Mouse (Mus musculus) kidney, postnatal 0 days (tissue): ENCODE results near the gene Tmem167b. TPM values are rescaled to one million over a fixed set of nuclear protein-coding genes. Genes with fewer than 3 reads are reported as not detected.

ENCODE experiments used
- ATAC-seq: fragments of 200-750 bp; cut with Nextera tagmentation; replicated peaks from 2 replicates; pipeline ENCODE4 v1.8.0; 2017; ENCODE audit warnings: low read depth, moderate number of reproducible peaks, moderate TSS enrichment, moderate library complexity; ENCODE audit not compliant: low FRiP score
- DNase-seq: peaks from one replicate; pipeline ENCODE4 v3.0.0-alpha.2; 2016; ENCODE audit warnings: low spot score
- H3K27ac ChIP-seq: fragments of 300-500 bp; sonication (generic); 2 replicates; pipeline ENCODE4 v1.5.1; 2014; ENCODE audit warnings: mild to moderate bottlenecking
- H3K27me3 ChIP-seq: fragments of 300-500 bp; sonication (generic); 2 replicates; pipeline ENCODE4 v1.6.1; 2014; ENCODE audit warnings: low read length, mixed read lengths; ENCODE audit not compliant: insufficient read depth
- H3K36me3 ChIP-seq: fragments of 300-500 bp; sonication (generic); 2 replicates; pipeline ENCODE4 v1.6.1; 2014; ENCODE audit warnings: low read length, mixed read lengths; ENCODE audit not compliant: insufficient read depth
- H3K4me1 ChIP-seq: fragments of 300-500 bp; sonication (generic); replicated peaks from 2 replicates; pipeline ENCODE4 v1.6.1; 2014; ENCODE audit warnings: antibody characterized with exemption, low read length, mixed read lengths; ENCODE audit not compliant: insufficient read depth
- H3K4me2 ChIP-seq: fragments of 300-500 bp; sonication (generic); 2 replicates; pipeline ENCODE4 v1.6.1; 2014; ENCODE audit warnings: mild to moderate bottlenecking, low read length, moderate library complexity, mixed read lengths
- H3K4me3 ChIP-seq: fragments of 300-500 bp; sonication (generic); replicated peaks from 2 replicates; pipeline ENCODE4 v1.5.1; 2014; ENCODE audit warnings: low read depth, low read length
- H3K9ac ChIP-seq: fragments of 300-500 bp; sonication (generic); 2 replicates; pipeline ENCODE4 v1.6.1; 2014; ENCODE audit warnings: low read depth, low read length
- H3K9me3 ChIP-seq: fragments of 300-500 bp; sonication (generic); replicated peaks from 2 replicates; pipeline ENCODE4 v1.6.1; 2016; ENCODE audit warnings: low read length, inconsistent platforms, mixed read lengths
- CTCF ChIP-seq: IDR thresholded peaks from 2 replicates; pipeline ENCODE4 v1.5.1; 2016; ENCODE audit warnings: antibody characterized with exemption, low read depth, mild to moderate bottlenecking, moderate library complexity
- WGBS: fragments of 180-500 bp; shearing (Covaris S2); extraction: QIAGEN DNeasy Blood & Tissue Kit; methylation state at CpG from one replicate; pipeline ENCODE4 v1.1.7; 2014; 5-methylcytosine and 5-hydroxymethylcytosine counted together
- polyA plus RNA-seq: library from polyadenylated mRNA; unstranded; fragments of >200 nt; fragmentation: Nextera tagmentation; extraction: Ambion mirVana; gene quantifications from 2 replicates; pipeline ENCODE4 v1.2.1, GENCODE M21; 2015

Gene Tmem167b
- polyA plus RNA-seq, 1 experiment from 2014 or later: 33.5 TPM

DNA sequence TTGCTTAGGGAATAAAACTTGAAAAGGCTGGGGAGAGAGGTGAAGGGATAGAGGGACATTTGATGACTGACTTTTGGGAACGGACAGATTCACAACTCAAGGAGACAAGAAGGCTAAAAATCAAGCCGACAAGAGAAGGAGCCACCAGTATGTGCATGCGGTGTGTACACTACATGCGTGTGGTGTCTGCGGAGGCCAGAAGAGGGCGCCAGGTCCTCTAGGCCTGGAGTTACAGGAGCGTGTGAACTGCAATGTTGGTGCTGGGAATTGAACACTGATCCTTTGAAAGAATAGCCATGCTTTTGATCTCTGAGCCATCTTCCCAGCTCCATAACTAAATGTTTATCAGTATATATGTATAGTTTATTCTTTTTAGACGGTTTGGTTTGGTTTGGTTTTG is 33.8 kb downstream of the Tmem167b start:
- Histone ChIP-seq H3K4me3 (no peak overlapping the region), H3K9me3 (no peaks in the 10 kb centered on the region), H3K36me3 (no peaks in the 10 kb centered on the region), H3K4me2 (no peak overlapping the region), H3K4me1 (no peaks in the 10 kb centered on the region), H3K27me3 (no peaks in the 10 kb centered on the region), H3K9ac (no peak overlapping the region), H3K27ac (no peak overlapping the region)
- ATAC-seq (no peak), DNase-seq (no peak)
- WGBS: 97% methylated on average over 8 of the region's 8 CpGs
- no peak for TF ChIP-seq CTCF

DNA sequence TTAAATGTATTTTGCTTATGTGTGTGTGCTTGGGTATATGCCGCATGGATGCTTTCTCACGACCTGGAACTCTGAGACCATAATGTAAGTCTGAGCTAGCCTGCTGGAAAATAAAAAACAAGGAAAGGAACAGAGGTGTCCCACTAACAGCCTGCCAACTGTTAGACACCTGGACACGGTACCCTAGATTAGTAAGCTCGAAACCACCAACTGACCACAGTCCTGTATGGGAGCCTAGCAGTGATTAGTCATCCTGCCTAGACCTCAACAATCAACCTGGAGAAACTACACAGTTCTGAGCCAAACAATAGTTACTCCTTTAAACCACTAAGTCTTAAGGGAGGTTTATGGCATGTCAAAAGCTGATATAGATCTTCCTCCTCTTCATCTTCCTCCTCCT is 38.9 kb downstream of the Tmem167b start:
- WGBS: 86% methylated on average over 4 of the region's 4 CpGs

DNA sequence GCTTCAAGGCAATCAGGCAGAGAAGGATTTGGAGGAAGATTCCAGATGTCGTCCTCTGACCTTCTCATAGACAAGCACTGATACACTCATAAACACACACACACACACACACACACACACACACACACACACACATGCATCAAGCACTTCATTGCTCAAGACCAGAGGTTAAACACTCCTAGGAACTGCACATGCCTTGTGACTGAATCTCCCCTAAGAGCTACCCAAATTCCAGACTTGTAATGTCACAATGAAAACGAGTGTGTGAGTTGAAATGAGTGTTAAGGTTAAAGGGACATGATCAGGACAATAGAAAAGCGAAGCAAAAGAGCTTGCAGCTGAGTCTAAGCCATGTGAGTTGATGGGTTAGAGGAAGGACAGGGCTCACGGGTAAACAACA is 44.0 kb downstream of the Tmem167b start:
- Histone ChIP-seq H3K4me1 (no peaks in the 10 kb centered on the region), H3K27ac (no peak overlapping the region), H3K4me2 (no peak overlapping the region), H3K27me3 (no peaks in the 10 kb centered on the region), H3K36me3 (no peaks in the 10 kb centered on the region), H3K4me3 (no peak overlapping the region), H3K9ac (no peak overlapping the region), H3K9me3 (no peaks in the 10 kb centered on the region)
- DNase-seq: no peak
- WGBS: 52% methylated on average over 4 of the region's 4 CpGs
- ATAC-seq: no peak
- TF ChIP-seq CTCF: no peak

More for the DNA sequence above, 38.9 kb downstream of the Tmem167b start:
- no peak overlapping the region for H3K27ac ChIP-seq
- no peak overlapping the region for H3K9ac ChIP-seq
- no peak overlapping the region for H3K4me2 ChIP-seq
- no peaks in the 10 kb centered on the region for H3K9me3 ChIP-seq
- no peak overlapping the region for H3K4me3 ChIP-seq
- ATAC-seq: no peak
- H3K27me3 ChIP-seq: no peaks in the 10 kb centered on the region
- no peak for DNase-seq
- H3K36me3 ChIP-seq: no peaks in the 10 kb centered on the region
- no peak for TF ChIP-seq CTCF
- no peaks in the 10 kb centered on the region for H3K4me1 ChIP-seq

DNA sequence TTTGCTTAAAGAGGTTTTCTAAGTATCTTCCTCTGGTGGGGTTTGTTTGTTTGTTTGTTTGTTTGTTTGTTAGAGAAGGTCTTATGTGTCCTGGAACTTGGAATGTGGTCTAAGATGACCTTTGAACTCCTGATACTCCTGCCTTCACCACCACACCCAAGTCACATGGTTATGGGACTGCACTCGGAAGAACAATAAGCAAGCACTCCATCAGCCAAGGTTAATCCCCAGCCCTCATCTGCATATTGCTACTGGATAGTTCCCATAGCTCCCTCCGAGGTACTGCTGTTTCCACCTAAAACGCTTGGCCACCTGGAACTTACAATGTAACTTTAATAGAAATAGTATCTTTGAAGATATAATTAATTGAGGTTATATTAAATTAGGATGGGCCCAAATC is 48.8 kb downstream of the Tmem167b start:
- H3K36me3 ChIP-seq: no peaks in the 10 kb centered on the region
- DNase-seq (no peak), ATAC-seq (no peak)
- H3K4me3 ChIP-seq: no peak overlapping the region
- no peaks in the 10 kb centered on the region for H3K9me3 ChIP-seq
- no peaks in the 10 kb centered on the region for H3K27me3 ChIP-seq
- H3K27ac ChIP-seq: no peak overlapping the region
- no peak overlapping the region for H3K9ac ChIP-seq
- WGBS: 77% methylated on average over 3 of the region's 3 CpGs
- no peaks in the 10 kb centered on the region for H3K4me1 ChIP-seq
- H3K4me2 ChIP-seq: no peak overlapping the region
- no peak for TF ChIP-seq CTCF

DNA sequence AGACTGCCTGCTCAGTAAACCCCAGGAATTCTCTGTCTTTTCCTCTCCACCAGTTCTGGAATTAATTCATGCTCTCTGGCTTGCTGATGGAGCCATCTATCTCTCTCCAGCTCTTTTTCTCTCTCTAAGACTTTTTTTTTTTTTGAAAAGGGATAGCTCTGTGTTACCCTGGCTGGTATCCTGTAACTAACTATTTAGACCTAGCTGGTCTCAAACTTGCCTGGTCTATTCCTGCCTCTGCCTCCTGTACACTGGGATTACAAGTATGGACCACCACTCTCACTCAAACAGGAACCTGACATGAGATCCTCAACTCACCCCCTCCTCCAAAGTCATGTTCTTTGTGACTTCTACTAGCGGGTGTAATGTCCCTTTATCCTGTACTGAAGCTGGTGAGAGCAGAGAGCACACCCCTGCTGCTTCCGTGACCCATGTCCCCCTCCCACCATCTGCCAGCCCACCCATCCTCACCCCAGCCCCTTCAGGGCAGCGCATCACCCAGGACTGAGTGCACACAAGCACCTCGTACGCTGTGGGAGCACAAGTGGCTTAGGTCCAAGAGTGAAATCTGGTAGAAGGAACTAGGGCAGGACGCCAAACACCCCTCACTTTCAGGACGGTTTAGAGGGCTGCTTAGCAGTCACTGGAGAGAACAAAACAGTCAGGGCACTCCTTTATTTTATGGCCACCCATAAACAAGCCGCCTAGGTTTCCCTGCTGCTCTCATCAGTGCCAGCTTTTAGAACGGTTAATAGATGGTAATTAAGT is 51.4 kb downstream of the Tmem167b start:
- no peak for TF ChIP-seq CTCF
- DNase-seq (peak; percentile 57), ATAC-seq (no peak)
- Histone ChIP-seq H3K27me3 (no peaks in the 10 kb centered on the region), H3K4me3 (no peak overlapping the region), H3K4me1 (no peaks in the 10 kb centered on the region), H3K27ac (no peak overlapping the region), H3K4me2 (no peak overlapping the region), H3K36me3 (no peaks in the 10 kb centered on the region), H3K9me3 (no peaks in the 10 kb centered on the region), H3K9ac (no peak overlapping the region)
- 10% methylated on average over 9 of the region's 9 CpGs for WGBS

DNA sequence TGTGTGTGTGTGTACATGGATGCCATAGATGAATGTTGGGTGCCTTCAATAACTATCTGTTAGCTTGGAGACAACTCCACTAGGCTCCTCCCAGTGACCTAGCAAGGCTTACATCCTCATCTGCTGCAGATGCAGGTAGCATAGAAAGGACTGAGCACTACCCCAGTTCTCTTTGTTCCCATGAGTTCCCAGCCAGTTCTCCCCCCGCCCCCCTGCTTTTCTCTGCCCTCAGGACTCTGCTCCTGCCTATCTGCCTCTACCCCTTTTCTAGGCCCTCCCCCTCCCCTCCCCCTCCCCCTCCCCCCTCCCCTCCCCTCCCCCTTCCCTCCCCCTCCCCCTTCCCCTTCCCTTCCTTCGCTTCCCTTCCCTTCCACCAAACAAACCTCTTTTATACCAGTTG is 52.1 kb downstream of the Tmem167b start:
- no peak for ATAC-seq
- Histone ChIP-seq H3K4me2 (no peak overlapping the region), H3K4me3 (no peak overlapping the region), H3K27ac (no peak overlapping the region), H3K4me1 (no peaks in the 10 kb centered on the region), H3K27me3 (no peaks in the 10 kb centered on the region), H3K9me3 (no peaks in the 10 kb centered on the region), H3K9ac (no peak overlapping the region), H3K36me3 (no peaks in the 10 kb centered on the region)
- WGBS: 67% methylated on average over 2 of the region's 2 CpGs
- no peak for DNase-seq
- TF ChIP-seq CTCF: no peak
